Mouse (Mus musculus) forebrain, embryonic 10.5 days (tissue): ENCODE results near the gene Ythdf2. TPM values are rescaled to one million over a fixed set of nuclear protein-coding genes. Genes with fewer than 3 reads are reported as not detected.
A peak's percentile ranks its signal among the peaks of the same experiment; 100 is the strongest.

Experiments used
- DNase-seq: peaks from one replicate; pipeline ENCODE4 v3.0.0-alpha.2; 2017; ENCODE audit warnings: low spot score; ENCODE audit errors: extremely low spot score
- H3K27ac ChIP-seq: fragments of 300-500 bp; sonication (generic); 2 replicates; pipeline ENCODE4 v1.5.1; 2016; ENCODE audit warnings: mild to moderate bottlenecking
- H3K27me3 ChIP-seq: fragments of 300-500 bp; sonication (generic); 2 replicates; pipeline ENCODE4 v1.6.1; 2016; ENCODE audit warnings: mild to moderate bottlenecking; ENCODE audit not compliant: poor library complexity, severe bottlenecking
- H3K36me3 ChIP-seq: fragments of 300-500 bp; sonication (generic); replicated peaks from 2 replicates; pipeline ENCODE4 v1.6.1; 2016; ENCODE audit warnings: mild to moderate bottlenecking, moderate library complexity
- H3K4me1 ChIP-seq: fragments of 300-500 bp; sonication (generic); 2 replicates; pipeline ENCODE4 v1.6.1; 2016
- H3K4me3 ChIP-seq: fragments of 300-500 bp; sonication (generic); 2 replicates; pipeline ENCODE4 v1.5.1; 2016; ENCODE audit warnings: mild to moderate bottlenecking, moderate library complexity
- H3K9me3 ChIP-seq: fragments of 300-500 bp; sonication (generic); 2 replicates; pipeline ENCODE4 v1.6.1; 2016; ENCODE audit warnings: mild to moderate bottlenecking, moderate library complexity
- WGBS: fragments of 180-500 bp; shearing (Covaris S2); methylation state at CpG from one replicate; pipeline ENCODE4 v1.1.7; 2016; 5-methylcytosine and 5-hydroxymethylcytosine counted together
- polyA plus RNA-seq: library from polyadenylated mRNA; unstranded; fragments of >200 nt; fragmentation: Nextera tagmentation; extraction: Ambion mirVana; gene quantifications from 2 replicates; pipeline ENCODE4 v1.2.1, GENCODE M21; 2016

Gene Ythdf2
- polyA plus RNA-seq, 1 experiment from 2014 or later, result 142 TPM

DNA sequence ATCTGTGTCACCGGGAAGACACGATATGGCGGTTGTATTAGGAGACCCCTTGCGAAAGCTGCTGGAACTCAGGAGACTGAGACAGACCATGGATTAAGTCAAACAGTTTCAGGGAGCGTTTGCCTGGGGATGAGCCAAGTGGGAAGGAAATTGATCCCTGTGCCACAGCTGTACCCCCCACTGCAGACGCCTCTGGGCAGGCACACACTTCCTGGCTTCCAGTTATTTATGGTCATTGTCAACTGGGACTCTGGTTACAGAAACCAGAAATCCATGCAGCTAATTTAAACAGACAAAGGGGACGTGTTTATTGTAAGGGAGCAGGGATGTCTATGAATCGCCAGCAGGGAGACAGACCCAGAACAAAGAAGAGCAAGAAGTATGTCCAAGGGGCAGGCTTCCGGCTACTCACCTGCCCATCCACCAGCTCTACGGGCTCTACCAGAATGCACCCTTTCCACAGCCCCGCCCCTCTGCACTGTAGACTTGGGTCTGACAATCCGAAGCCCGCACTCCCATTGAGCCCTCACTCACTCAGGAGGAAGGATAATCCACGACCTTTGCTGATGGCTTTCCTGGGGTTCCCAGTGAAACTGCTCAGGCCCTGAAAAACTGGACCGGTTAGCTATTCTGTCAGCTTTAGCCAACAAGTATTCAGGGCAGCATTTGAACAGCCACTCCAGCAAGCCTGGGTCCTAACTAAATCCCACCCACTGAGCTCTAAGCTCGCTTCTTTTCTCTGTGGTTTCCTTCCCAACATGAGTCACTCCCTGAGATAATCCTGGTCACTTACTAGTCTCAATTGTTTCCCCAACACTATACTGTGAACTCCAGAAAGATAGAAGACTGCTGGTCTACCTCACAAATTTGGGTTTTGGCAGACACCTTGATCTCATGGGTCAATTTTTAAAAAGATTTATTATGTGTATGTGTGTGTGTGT is 45.5 kb downstream of the Ythdf2 start:
- whole genome bisulfite sequencing, result 68% methylated on average over 16 of the region's 16 CpGs
- peaks cover 22% of the 10 kb centered on the region for H3K4me1 ChIP-seq
- no peak for DNase-seq

DNA sequence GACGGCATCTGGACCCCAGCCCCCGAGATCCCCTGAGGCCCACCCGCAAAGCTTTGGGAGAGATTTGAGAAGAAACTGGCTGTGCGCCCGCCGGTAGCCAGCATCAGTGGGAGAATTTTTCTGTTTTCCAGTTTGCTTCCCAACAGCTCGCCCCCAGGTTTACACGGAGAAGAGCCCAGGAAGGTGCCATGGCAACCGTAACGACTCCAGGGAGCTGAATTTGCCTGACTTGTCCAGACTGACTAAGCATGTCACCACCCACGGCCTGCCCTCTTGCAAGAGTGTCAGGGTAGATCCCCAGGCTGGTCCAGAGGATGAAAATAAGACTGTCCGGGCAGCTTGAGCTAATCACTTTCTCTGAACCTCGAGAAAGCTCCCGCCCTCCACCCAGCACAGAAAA is 46.4 kb downstream of the Ythdf2 start:
- H3K36me3 ChIP-seq, result no peaks in the 10 kb centered on the region
- H3K9me3 ChIP-seq, result no peaks in the 10 kb centered on the region
- 74% methylated on average over 14 of the region's 14 CpGs for WGBS
- H3K4me1 ChIP-seq, result peaks cover 17% of the 10 kb centered on the region
- no peak for DNase-seq
- no peaks in the 10 kb centered on the region for H3K27me3 ChIP-seq
- no peak overlapping the region for H3K4me3 ChIP-seq
- no peak overlapping the region for H3K27ac ChIP-seq

More for the DNA sequence above, 45.5 kb downstream of the Ythdf2 start:
- no peak overlapping the region for H3K27ac ChIP-seq
- no peaks in the 10 kb centered on the region for H3K9me3 ChIP-seq
- H3K27me3 ChIP-seq, result no peaks in the 10 kb centered on the region
- H3K4me3 ChIP-seq, result no peak overlapping the region
- no peaks in the 10 kb centered on the region for H3K36me3 ChIP-seq

DNA sequence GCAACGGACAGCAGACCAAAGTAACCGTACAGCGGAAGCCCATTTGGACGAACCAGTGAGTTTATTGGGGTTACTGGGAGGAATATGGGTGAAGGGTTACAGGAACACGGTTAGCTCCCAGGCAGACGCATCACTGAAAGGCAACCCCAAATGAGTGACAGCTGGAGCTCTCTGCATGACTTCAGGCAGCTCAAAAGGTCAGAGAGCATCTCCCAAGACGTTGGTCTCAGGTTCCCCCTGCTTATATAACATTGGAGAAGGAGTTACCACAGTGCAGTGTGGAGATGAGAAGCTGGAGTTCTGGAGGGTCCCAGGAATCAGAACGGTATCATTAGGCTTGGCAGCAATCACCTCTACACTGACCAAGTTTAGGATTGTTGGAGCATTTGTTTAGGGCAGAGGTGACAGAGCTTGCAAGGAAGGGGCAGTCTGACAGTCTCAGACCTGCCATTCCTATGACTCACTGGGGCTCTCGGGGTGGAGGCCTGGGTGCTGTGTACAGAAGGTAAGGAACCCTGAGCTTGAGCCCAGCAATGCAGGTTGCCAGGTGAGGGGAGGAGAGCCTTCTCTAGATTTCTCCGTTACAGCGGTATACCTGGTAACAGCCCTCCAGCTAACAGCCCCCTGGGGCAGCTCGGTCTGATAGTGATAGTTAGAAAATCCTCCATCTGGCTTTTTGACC is 55.0 kb downstream of the Ythdf2 start:
- Histone ChIP-seq H3K36me3 (no peaks in the 10 kb centered on the region), H3K4me1 (peaks cover 16% of the 10 kb centered on the region), H3K27ac (no peak overlapping the region), H3K9me3 (peaks cover 3% of the 10 kb centered on the region; the same call in 1 of the 2 replicates), H3K4me3 (no peak overlapping the region), H3K27me3 (no peaks in the 10 kb centered on the region)
- DNase-seq, result no peak
- WGBS, result 65% methylated on average over 12 of the region's 12 CpGs

DNA sequence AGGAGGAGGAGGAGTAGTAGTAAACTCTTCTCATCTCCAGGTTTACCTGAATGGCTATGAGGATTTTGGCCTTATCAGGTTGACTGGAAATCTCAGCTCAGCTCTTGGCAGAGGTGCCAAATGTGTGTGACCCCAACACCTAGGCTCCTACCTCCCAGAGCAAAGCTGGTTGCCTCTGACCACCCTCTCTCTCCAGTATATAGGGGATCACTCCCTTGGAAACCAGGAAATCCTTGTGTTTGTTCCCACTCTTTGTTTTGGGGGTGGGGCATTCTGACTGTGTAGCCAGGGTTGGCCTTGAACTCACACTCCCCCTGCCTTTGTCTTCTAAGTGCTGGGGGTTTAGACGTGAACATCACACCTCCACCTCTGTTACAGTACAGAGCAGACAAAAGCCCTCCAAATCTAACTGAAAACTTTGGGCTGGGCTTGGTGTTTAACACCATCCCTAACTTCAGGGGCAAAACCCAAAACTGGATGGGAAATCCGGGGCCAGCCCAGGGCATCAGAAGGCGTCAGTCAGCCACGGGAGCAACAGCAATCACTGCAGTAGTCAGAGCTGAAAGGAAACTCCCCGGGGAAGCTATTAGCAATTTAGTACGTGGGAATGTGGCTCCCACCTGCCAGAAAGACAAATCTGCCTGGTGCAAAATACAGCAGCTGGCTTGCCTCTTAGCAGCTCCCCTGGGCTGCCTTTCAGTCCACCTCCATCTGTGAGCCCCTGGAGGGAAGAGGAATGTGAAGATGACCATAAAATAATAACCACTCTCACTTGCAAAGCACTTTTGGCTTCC is 57.0 kb downstream of the Ythdf2 start:
- H3K27ac ChIP-seq, result no peak overlapping the region
- 7% methylated on average over 6 of the region's 6 CpGs for WGBS
- no peak for DNase-seq
- H3K27me3 ChIP-seq, result no peaks in the 10 kb centered on the region
- H3K36me3 ChIP-seq, result no peaks in the 10 kb centered on the region
- H3K4me1 ChIP-seq, result peaks cover 16% of the 10 kb centered on the region
- peaks cover 3% of the 10 kb centered on the region; the same call in 1 of the 2 replicates for H3K9me3 ChIP-seq
- H3K4me3 ChIP-seq, result no peak overlapping the region

DNA sequence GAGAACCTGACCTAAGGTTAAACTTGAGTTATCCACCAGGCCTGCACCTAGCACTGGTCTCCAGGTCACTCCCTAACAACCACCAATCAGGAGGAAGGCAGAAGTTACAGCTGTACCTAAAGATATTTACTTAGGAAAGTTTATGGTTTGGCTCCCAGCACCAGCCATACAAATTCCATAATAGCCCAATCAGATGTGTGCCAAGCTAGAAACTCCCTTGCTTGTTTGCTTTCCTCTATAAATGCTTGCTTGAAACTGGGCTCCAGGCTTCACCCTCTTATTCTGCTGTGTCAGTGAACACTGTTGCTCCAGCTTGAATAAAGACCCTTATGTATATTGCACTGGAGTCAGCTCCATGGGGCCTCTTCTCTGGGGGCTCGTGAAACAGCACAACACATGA is 60.4 kb downstream of the Ythdf2 start:
- no peak overlapping the region for H3K27ac ChIP-seq
- peaks cover 9% of the 10 kb centered on the region for H3K4me1 ChIP-seq
- 0 out of 2 replicates have a peak, but pooled peaks cover 3% of the 10 kb centered on the region for H3K27me3 ChIP-seq
- H3K9me3 ChIP-seq, result peaks cover 3% of the 10 kb centered on the region; the same call in 1 of the 2 replicates
- 76% methylated on average over 1 of the region's 1 CpGs for WGBS
- no peak overlapping the region for H3K4me3 ChIP-seq
- DNase-seq, result no peak
- no peaks in the 10 kb centered on the region for H3K36me3 ChIP-seq

DNA sequence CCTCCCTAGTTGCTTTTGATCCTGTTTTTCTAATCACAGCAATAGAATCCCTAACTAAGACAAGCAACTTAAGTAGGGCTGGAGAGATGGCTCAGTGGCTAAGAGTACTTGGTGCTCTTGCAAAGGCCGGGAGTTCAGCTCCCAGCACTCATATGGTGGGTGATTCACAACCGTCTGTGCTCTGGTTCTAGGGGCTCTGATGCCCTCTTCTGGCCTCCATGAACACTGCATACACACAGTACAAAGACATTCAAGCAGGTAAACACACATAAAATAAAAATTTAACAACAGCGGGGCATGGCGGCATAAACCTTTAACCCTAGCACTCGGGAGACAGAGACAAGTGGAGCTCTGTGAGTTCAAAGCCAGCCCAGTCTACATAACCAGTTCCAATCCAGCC is 65.9 kb downstream of the Ythdf2 start:
- H3K27me3 ChIP-seq, result peaks cover 58% of the 10 kb centered on the region
- peaks cover 13% of the 10 kb centered on the region for H3K4me1 ChIP-seq
- DNase-seq, result no peak
- no peaks in the 10 kb centered on the region for H3K36me3 ChIP-seq
- no peaks in the 10 kb centered on the region for H3K9me3 ChIP-seq
- no peak overlapping the region for H3K27ac ChIP-seq
- H3K4me3 ChIP-seq, result no peak overlapping the region
- WGBS, result 64% methylated on average over 5 of the region's 5 CpGs

DNA sequence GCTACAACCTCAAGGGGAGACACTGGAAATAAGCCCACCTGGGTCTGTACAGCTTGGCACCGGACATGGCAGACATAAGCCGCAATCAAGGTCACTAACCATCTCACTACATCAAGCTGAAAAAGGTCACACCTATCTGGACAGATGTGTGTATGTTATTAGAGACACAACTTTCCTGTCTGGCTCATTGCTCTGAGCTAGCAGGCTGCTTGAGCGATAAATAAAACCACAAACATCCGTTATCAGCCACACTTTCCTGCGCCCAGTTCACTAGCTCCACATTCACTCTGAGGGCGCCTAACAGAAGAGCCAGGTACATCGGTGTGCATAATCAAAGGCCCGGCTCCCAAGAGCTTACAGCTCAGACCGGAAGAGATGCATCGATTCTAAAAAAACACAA is 67.0 kb downstream of the Ythdf2 start:
- Histone ChIP-seq H3K36me3 (no peaks in the 10 kb centered on the region), H3K9me3 (no peaks in the 10 kb centered on the region), H3K4me3 (peak overlapping the region; percentile 57; the same call in 1 of the 2 replicates), H3K4me1 (peaks cover 13% of the 10 kb centered on the region), H3K27ac (no peak overlapping the region), H3K27me3 (peaks cover 69% of the 10 kb centered on the region)
- WGBS, result 50% methylated on average over 10 of the region's 10 CpGs
- DNase-seq, result no peak

DNA sequence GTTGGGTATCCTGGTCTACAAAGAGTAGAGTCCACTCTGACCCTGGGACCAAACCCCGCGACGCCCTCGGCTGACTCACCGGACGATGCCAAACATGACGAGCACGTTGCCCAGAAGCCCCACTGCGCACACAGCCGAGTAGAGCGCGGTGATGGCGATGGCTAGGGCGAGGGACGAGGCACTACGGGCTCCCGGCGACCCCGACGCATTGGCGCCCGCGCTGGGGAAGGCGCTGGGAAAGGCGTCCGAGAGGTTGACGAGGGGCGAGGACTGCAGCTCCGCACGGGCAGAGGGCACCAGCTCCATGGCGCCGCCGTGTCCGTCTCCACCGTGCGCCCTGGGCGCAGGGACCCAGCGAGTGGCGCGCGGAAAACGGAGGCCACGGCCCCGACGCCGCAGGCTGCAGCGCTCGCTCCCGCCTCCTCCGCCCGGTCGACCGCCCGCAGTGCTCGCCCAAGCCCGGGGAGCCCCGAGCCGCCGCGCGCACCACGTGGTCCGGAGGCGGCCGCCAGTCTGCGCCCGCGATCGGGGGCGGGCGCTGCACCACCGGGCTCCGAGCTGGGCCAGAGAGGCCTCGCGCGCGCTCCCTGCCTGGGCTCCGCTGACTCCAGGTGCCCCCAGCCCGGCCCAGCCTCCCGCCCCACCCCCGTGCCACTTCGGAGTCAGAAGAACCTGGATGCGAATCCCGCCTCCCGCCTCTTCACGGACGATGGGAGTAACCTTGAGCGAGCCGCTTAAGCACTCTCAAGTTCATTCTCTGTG is 67.8 kb downstream of the Ythdf2 start, which contains the start of gene Oprd1:
Oprd1 (minus strand) TSS at position 407 of the 762 bp plus-strand sequence.
- DNase-seq, result peak; percentile 33
- peaks cover 69% of the 10 kb centered on the region for H3K27me3 ChIP-seq
- peak within 1 kb of the TSS; percentile 57 for H3K4me3 ChIP-seq
- no peaks in the 10 kb centered on the region for H3K36me3 ChIP-seq
- H3K4me1 ChIP-seq, result peaks cover 13% of the 10 kb centered on the region
- H3K9me3 ChIP-seq, result no peaks in the 10 kb centered on the region
- WGBS, result under 1% methylated on average over 89 of the region's 89 CpGs
- no peak within 1 kb of the TSS for H3K27ac ChIP-seq

DNA sequence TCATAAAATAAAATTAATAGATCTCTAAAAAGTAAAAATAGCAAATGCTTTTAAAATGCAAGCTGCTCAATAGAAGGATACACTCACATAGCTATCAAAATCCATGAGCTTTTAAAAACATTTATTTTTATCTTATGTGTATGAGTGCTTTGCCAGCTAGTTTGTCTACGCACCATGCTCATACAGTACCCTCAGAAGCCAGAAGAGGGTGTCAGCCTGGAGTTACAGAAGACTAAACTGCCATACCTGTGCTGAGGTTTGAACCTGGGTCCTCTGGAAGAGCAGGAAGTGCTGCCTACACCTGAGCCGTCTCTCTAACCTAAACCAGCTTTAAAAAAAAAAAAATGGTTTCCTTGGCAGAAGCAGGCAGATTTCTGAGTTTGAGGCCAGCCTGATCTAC is 73.5 kb downstream of the Ythdf2 start:
- Histone ChIP-seq H3K36me3 (no peaks in the 10 kb centered on the region), H3K4me3 (no peak overlapping the region), H3K4me1 (no peaks in the 10 kb centered on the region), H3K9me3 (no peaks in the 10 kb centered on the region), H3K27me3 (peaks cover 35% of the 10 kb centered on the region), H3K27ac (no peak overlapping the region)
- WGBS, result 99% methylated on average over 2 of the region's 2 CpGs
- DNase-seq, result no peak

DNA sequence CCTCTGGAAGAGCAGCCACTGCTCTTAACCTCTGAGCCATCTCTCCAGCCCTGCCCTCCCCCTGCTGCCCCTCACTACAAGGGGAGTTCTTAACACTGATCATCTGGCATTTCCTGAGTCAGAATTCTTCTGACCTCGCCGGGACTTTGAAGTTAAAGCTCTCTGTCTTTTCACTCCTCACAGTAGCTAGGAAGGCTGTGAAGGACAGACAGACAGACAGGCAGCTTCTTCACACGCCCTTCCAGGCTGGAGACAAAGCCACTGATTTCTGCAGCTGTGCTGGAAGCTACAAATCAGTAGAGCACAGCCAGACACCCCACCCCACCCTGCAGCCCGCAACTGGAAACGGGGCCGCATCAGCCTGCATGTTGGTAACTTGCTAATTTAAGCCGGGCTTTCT is 75.1 kb downstream of the Ythdf2 start:
- no peak overlapping the region for H3K27ac ChIP-seq
- WGBS, result 79% methylated on average over 7 of the region's 7 CpGs
- peaks cover 19% of the 10 kb centered on the region for H3K27me3 ChIP-seq
- no peak for DNase-seq
- no peak overlapping the region for H3K4me3 ChIP-seq
- H3K9me3 ChIP-seq, result no peaks in the 10 kb centered on the region
- H3K36me3 ChIP-seq, result no peaks in the 10 kb centered on the region
- no peaks in the 10 kb centered on the region for H3K4me1 ChIP-seq
